Mouse (Mus musculus): Measurements from ENCODE around the gene Vmn2r83. TPM values are rescaled to one million over a fixed set of nuclear protein-coding genes. Genes with fewer than 3 reads are reported as not detected.
A peak's percentile ranks its signal among the peaks of the same experiment; 100 is the strongest.

Gene Vmn2r83
- polyA plus RNA-seq, 1 experiment from 2014 or later = not detected

DNA sequence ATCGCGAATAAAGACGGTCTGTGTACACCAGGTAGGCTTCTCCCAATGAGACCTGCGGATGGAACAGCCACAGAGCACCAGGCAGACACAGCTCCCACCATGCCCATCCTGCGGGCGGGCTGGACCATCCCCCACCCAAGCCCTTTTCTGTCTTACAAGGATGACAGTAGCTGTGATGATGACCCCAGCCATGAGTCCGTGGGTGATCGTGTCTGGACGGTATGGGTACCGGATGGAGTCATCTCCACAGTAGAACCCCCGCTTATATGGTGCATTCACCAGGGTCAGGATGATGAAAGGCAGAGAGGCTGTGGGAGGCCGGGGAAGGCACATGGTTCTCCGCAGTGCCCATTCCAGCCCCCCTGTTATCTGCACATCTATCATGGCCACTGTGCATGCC, 62.2 kb downstream of the Vmn2r83 start:
- peaks cover 21% of the 10 kb centered on the region for H3K4me1 ChIP-seq (replicated peaks)

DNA sequence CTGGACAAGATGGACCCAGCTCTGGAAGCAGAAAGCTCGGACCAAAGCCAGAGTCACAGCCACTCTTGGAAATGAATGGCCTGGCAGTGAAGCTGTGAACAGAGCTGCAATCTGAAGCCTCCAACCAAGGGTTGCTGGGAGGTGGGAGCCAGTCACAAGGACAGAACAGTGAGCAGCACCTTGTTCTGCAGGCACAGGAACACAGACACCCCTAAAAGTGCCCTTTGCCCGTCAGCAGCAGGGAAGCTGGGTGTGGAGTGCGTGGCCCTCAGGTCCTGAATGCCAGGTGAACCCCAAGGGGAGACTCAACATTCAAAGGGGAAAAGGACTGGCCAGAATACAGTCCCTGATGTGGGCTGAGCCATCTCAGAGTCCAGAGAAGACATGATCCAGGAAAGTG, 63.1 kb downstream of the Vmn2r83 start:
- H3K36me3 ChIP-seq = peaks cover 13% of the 10 kb centered on the region
- DNase-seq (ENCODE audit: low spot score) = peak; percentile 2
- no peak overlapping the region for H3K4me3 ChIP-seq
- H3K9me3 ChIP-seq = no peaks in the 10 kb centered on the region
- peaks cover 21% of the 10 kb centered on the region for H3K4me1 ChIP-seq (replicated peaks)
- no peak overlapping the region for H3K27ac ChIP-seq
- WGBS = 90% methylated on average over 3 of the region's 3 CpGs
- H3K27me3 ChIP-seq (ENCODE audit: insufficient read depth, poor library complexity, severe bottlenecking) = peaks cover 24% of the 10 kb centered on the region

More for the DNA sequence above, 62.2 kb downstream of the Vmn2r83 start:
- Histone ChIP-seq H3K36me3 (peaks cover 21% of the 10 kb centered on the region), H3K4me3 (no peak overlapping the region), H3K9me3 (no peaks in the 10 kb centered on the region), H3K27me3 (ENCODE audit: insufficient read depth, poor library complexity, severe bottlenecking) (peaks cover 24% of the 10 kb centered on the region), H3K27ac (no peak overlapping the region)
- DNase-seq (ENCODE audit: low spot score) = no peak
- 94% methylated on average over 13 of the region's 13 CpGs for WGBS

DNA sequence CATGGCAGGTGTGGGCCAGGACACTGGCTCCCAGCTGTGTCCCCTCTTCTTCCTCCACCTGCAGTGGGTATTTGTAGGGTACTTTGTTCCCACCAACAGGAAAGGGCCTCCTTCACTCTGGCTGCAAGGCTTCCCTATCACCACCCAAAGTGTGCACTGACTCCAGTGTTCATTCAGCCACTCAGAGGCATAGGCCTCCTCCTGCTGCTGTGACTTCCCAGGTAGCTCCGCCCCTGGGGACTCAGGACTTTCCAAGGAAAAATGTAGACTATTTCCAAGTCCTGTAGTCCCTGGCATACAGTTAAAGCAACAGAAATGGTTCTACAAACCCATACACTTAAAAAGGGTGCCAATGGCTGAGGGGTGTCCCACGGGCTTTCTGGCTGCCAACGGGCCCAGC, 64.1 kb downstream of the Vmn2r83 start:
- Histone ChIP-seq H3K27ac (peak overlapping the region; percentile 83), H3K36me3 (peaks cover 3% of the 10 kb centered on the region), H3K27me3 (ENCODE audit: insufficient read depth, poor library complexity, severe bottlenecking) (peaks cover 24% of the 10 kb centered on the region), H3K4me3 (peak overlapping the region; percentile 62), H3K9me3 (no peaks in the 10 kb centered on the region), H3K4me1 (replicated peaks) (peaks cover 21% of the 10 kb centered on the region)
- WGBS = 30% methylated on average over 3 of the region's 3 CpGs
- peak; percentile 14 for DNase-seq (ENCODE audit: low spot score)

DNA sequence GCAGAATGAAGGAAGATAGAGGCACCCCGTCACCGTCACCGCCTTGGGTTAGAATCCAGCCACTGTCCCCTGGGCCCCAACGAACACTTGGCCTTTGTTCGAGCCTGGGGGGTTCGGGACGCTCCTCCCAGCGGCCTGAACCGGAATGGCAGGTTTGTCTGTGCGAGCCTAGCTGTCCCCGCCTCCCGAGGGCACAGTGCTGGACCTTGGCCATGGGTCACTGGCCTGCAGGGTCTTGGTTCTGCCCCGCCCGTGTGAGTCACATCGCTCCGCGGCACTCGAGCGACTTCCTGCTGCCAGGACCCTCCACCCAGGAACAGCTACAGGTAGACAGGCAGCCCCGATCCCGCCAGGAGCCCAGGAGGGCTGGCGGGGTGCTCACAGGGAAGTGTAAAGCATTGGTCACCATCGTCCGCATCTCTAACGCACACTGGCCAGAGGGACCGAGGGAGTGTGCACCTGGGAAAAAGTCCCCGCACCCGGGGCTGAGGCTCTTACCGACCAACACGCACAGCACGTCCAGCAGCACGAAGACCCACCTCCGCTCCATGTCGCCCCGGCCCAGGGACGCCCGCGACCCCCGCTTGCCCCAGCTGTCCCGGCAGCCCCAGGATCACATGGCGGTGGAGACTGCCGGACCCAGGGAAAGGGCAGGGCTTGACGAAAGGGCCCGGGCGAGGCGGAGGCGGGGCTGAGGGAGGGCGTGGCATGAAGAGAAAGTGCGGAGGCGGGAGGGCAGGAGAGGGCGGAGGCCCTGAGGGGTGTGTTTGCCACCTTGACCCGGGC, 64.8 kb downstream of the Vmn2r83 start, which contains the start of gene Plpp2:
Gene Plpp2, minus strand, starts transcription at position 671 of the 786 bp plus-strand sequence.
- Histone ChIP-seq H3K9me3 (no peaks in the 10 kb centered on the region), H3K36me3 (peaks cover 7% of the 10 kb centered on the region), H3K4me3 (peak within 1 kb of the TSS; percentile 62), H3K4me1 (replicated peaks) (peaks cover 21% of the 10 kb centered on the region), H3K27ac (peak within 1 kb of the TSS; percentile 83), H3K27me3 (ENCODE audit: insufficient read depth, poor library complexity, severe bottlenecking) (peaks cover 24% of the 10 kb centered on the region)
- peak; percentile 84 for DNase-seq (ENCODE audit: low spot score)
- WGBS = under 1% methylated on average over 52 of the region's 52 CpGs

DNA sequence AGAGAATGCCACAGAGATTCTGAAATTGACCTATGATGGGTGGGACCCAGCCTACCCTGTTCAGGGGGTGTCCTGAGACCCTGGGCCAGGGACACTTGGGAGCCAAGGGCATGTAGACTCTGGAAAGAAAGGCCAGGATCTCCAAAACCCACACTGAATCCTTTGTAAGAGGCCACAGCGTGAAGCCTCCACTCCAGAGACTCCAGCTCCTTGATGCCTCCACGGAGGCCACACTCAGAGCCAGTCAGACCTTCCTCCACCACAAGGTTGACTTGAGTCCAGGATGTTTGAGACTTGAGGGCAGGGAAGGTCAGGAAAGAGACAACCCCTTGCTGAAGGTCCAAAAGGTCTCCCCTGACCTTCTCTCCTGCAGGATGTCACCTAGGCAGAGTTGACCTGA, 65.9 kb downstream of the Vmn2r83 start:
- peak overlapping the region; percentile 62 for H3K4me3 ChIP-seq
- 90% methylated on average over 2 of the region's 2 CpGs for WGBS
- peaks cover 21% of the 10 kb centered on the region for H3K4me1 ChIP-seq (replicated peaks)
- H3K36me3 ChIP-seq = peaks cover 18% of the 10 kb centered on the region
- H3K27me3 ChIP-seq (ENCODE audit: insufficient read depth, poor library complexity, severe bottlenecking) = peaks cover 24% of the 10 kb centered on the region
- no peaks in the 10 kb centered on the region for H3K9me3 ChIP-seq
- DNase-seq (ENCODE audit: low spot score) = peak; percentile 1
- no peak overlapping the region for H3K27ac ChIP-seq

DNA sequence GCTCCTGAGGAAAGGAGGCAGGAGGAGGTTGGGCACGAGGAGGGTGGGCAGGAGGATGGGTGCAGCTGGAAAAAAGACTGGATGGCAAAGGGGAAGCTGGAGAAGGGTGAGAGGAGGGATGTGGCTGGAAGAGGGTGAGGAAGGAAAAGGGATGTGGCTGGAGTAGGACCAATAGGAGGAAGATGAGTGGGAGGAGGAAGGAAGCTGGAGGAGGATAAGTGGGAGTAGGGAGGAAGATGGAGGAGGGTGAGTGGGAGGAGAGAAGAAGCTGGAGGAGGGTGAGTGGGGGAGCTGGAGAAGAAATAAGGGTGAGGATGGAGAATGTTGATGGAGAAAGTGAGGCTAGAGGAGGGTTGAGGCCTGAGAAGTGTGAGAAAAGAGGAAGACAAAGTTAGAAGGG, 66.9 kb downstream of the Vmn2r83 start:
- Histone ChIP-seq H3K9me3 (no peaks in the 10 kb centered on the region), H3K27ac (no peak overlapping the region), H3K4me1 (replicated peaks) (peaks cover 21% of the 10 kb centered on the region), H3K36me3 (peaks cover 28% of the 10 kb centered on the region), H3K27me3 (ENCODE audit: insufficient read depth, poor library complexity, severe bottlenecking) (peaks cover 24% of the 10 kb centered on the region), H3K4me3 (no peak overlapping the region)
- WGBS = 68% methylated on average over 1 of the region's 1 CpGs
- DNase-seq (ENCODE audit: low spot score) = no peak

DNA sequence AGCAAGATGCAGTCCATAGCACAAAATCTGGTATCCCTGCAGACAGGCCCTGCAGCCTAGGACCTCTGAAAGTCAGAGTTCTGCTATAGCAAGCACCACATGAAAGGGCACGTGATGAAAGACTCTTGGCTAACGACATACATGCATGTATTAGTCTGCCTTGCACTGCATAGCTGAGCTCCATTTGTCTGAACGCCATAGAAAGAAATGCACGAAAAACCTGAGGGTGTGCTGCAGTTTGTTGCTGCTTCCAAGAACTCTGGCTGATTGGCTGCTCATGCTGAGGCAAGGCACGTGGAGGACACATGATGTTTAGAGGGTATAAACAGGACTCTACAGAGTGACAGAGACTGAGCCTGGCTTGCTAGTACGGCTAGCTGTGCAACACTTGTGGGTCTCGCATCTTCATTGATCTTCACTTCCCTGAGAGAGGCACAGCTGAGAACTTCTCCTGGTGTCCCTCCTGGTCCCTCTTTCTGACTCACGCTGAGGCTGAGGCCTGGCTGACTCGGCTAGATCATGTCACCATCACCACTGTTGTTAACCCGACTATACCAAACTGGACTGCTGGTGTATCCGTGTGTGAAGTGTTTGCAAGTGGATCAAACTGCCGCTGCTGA, 68.0 kb downstream of the Vmn2r83 start:
- Histone ChIP-seq H3K27me3 (ENCODE audit: insufficient read depth, poor library complexity, severe bottlenecking) (peaks cover 24% of the 10 kb centered on the region), H3K4me3 (no peak overlapping the region), H3K4me1 (replicated peaks) (peaks cover 21% of the 10 kb centered on the region), H3K9me3 (no peaks in the 10 kb centered on the region), H3K36me3 (peaks cover 39% of the 10 kb centered on the region), H3K27ac (no peak overlapping the region)
- peak; percentile 1 for DNase-seq (ENCODE audit: low spot score)
- 78% methylated on average over 12 of the region's 12 CpGs for WGBS

DNA sequence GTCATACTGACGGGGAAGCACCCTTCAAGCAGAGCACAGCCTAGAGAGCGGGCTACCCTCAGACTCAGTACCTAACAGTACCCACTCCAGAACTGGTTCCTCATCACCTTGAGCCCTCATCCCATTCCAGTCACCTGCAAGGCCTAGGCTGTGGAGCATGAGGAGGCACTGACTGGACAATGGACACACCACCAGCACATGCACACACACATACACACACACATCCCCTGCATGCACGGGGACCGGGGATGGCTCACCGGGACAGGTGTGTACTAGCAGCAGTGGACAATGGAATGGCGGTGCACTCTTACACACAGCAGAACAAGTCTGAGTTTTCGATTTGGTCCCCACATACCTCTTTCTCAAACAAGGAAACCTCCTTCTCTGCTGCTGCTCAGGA, 68.7 kb downstream of the Vmn2r83 start:
- 95% methylated on average over 7 of the region's 7 CpGs for WGBS
- Histone ChIP-seq H3K27me3 (ENCODE audit: insufficient read depth, poor library complexity, severe bottlenecking) (peaks cover 17% of the 10 kb centered on the region), H3K36me3 (peaks cover 46% of the 10 kb centered on the region), H3K4me1 (replicated peaks) (peaks cover 21% of the 10 kb centered on the region), H3K4me3 (no peak overlapping the region), H3K9me3 (no peaks in the 10 kb centered on the region), H3K27ac (no peak overlapping the region)
- no peak for DNase-seq (ENCODE audit: low spot score)

DNA sequence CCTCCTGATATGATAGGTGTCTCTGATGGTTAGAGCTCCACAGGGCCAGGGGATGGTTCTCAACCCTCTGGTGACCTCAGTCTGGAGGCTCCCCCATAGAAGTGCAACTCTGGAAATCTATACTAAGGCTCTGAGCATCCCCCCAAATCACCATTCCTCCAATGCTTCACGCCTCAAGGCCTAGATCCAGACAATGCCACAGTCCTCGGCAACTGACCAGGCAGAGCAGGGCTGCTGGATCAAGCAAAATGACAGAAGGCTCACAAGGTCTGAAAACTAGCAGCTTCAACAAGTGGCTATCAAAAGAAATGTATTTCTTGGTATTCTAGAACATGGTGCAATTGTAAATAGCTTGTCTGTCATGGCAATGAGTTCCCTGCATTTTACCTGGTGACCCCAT, 69.2 kb downstream of the Vmn2r83 start:
- Histone ChIP-seq H3K4me1 (replicated peaks) (peaks cover 16% of the 10 kb centered on the region), H3K27me3 (ENCODE audit: insufficient read depth, poor library complexity, severe bottlenecking) (peaks cover 13% of the 10 kb centered on the region; the same call in 1 of the 2 replicates), H3K9me3 (no peaks in the 10 kb centered on the region), H3K36me3 (peaks cover 51% of the 10 kb centered on the region), H3K27ac (no peak overlapping the region), H3K4me3 (no peak overlapping the region)
- peak; percentile 1 for DNase-seq (ENCODE audit: low spot score)
- 80% methylated on average over 2 of the region's 2 CpGs for WGBS

DNA sequence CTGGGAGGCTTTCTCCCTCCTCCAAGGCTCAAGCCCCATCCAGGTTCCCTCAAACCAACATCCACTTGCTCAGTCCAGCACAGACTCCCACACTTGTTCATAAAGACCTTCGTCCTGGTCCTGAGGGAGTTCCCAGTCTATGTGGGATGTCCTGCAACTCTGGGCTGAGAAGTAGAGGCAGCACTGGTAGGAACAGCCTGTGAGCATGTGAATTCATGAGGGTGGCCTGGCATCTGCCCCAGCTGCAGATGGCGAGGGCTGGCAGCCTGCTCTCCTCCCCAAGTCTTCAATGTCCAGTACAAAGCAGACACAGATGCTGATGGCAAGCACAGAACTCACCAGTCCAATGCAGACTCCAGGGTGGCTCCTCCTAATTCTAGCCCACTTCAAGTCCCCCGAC, 69.8 kb downstream of the Vmn2r83 start:
- H3K4me3 ChIP-seq = no peak overlapping the region
- no peak for DNase-seq (ENCODE audit: low spot score)
- H3K4me1 ChIP-seq (replicated peaks) = peaks cover 11% of the 10 kb centered on the region
- peaks cover 13% of the 10 kb centered on the region; the same call in 1 of the 2 replicates for H3K27me3 ChIP-seq (ENCODE audit: insufficient read depth, poor library complexity, severe bottlenecking)
- peaks cover 57% of the 10 kb centered on the region for H3K36me3 ChIP-seq
- WGBS = 83% methylated on average over 3 of the region's 3 CpGs
- no peak overlapping the region for H3K27ac ChIP-seq
- H3K9me3 ChIP-seq = no peaks in the 10 kb centered on the region

DNA sequence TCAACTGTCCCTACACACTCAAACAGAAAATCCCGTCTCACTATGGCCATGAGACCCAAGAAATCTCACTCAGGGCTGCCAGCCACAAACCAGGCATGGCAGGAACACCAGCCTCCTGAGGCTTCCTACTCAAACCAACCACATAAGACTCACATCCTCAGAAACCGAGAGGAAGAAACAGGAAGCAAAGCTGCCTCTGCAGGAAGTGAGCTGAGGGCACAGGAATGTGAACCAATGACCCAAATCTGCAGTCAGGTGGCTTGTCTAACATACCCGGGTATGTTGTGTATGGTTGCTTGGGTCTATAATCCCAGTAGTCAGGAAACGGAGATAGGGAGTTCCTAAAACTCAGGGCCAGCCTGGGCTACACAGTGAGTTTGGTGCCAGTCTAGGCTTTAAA, 70.3 kb downstream of the Vmn2r83 start:
- H3K9me3 ChIP-seq = no peaks in the 10 kb centered on the region
- no peak overlapping the region for H3K4me3 ChIP-seq
- no peak for DNase-seq (ENCODE audit: low spot score)
- H3K27me3 ChIP-seq (ENCODE audit: insufficient read depth, poor library complexity, severe bottlenecking) = peaks cover 12% of the 10 kb centered on the region; the same call in 1 of the 2 replicates
- H3K4me1 ChIP-seq (replicated peaks) = peaks cover 5% of the 10 kb centered on the region
- H3K36me3 ChIP-seq = peaks cover 62% of the 10 kb centered on the region
- WGBS = 73% methylated on average over 4 of the region's 4 CpGs
- H3K27ac ChIP-seq = no peak overlapping the region

DNA sequence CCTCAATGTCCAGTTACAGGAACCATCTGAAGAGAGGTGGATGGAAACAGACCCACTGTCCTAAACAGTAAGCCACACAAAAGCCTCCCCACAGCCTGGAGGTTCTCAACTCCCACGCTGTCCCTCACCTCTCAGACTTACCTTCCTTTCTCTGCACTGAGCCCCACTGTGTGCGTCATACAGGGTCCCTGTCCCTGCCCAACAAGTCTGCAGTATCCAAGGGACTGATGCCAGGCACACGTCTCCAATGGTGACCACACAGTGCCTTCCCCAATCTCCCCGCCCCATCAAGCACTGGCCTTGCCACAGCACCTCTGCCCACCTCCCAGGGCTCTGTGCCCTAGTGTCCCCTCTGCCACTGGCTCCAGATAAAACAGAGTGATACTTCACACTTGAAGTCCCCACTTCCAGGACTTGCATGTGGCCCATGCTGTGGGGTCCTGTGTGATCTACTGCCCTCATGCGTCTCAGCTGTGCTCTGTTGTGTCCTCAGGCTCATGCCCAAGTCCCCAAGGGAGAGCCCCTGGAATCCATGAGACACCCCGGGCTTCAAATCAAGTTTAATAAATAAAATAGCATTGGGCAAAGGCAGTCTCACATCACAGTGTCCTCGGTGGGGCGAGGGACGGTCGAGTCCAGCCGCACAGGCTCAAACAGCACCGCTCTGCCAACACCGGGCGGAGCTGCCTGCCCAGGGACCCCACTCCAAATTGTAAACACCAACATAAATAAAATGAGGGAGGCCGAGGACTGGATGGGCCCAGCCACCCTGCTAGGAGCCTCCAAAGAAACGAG, 71.4 kb downstream of the Vmn2r83 start:
- peak; percentile 1 for DNase-seq (ENCODE audit: low spot score)
- 93% methylated on average over 16 of the region's 16 CpGs for WGBS
- Histone ChIP-seq H3K4me3 (no peak overlapping the region), H3K9me3 (no peaks in the 10 kb centered on the region), H3K36me3 (peaks cover 72% of the 10 kb centered on the region), H3K27ac (no peak overlapping the region), H3K27me3 (ENCODE audit: insufficient read depth, poor library complexity, severe bottlenecking) (0 out of 2 replicates have a peak, but pooled peaks cover 3% of the 10 kb centered on the region), H3K4me1 (replicated peaks) (no peaks in the 10 kb centered on the region)
